Mouse (Mus musculus): Measurements from ENCODE around the gene Dnajb2.

DNA sequence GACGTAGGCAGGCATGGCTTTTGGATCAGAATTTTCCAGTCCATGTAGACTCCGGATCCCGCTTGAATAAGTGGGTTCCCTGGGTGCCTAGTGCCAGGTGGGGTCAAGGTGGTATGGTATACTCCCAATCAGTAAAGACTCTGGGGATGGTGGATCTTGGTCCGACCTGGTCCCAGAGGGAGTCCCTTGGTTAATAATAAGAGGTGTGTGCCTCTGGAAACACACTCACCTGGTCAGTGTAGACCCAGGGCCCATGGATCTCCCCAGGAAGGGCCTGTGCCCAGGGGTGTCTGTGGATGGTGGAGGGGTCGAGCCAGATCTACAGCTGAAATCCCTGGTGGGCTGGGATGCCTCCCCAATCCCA, 45.0 kb upstream of the Dnajb2 start:
- TF ChIP-seq CTCF (IDR thresholded peaks at IDR 0.05; ENCODE audit: insufficient read depth, low read length) (no peak), POLR2A (IDR thresholded peaks at IDR 0.05; ENCODE audit: borderline replicate concordance, extremely low read depth, low read depth, low read length) (no peak)

Measured in lung, adult 2 months (tissue).